Mouse (Mus musculus): ENCODE measurements around the gene Gm3285.

DNA sequence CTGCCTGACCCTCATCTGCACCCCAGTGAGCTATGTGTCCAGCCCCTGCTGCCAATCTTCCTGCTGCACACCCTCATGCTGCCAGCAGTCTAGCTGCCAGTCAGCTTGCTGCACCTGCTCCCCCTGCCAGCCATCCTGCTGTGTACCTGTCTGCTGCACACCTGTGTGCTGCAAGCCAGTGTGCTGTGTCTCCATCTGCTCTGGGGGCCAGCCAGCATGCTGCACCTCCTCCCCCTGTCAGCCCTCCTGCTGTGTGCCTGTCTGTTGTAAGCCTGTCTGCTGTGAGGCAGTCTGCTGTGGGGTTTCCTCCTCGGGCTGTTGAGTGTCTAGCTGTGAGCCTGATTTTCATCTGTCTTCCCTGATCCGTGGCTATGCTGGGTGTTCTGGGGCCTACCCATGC is 14.8 kb upstream of the Gm3285 start:
- no peak for TF ChIP-seq GATA1 (IDR thresholded peaks at IDR 0.05; ENCODE audit: borderline replicate concordance, low read length)
- no peak for TF ChIP-seq FLI1 (IDR thresholded peaks at IDR 0.05; ENCODE audit: low read length)

All from megakaryocyte, embryonic 14.5 days (primary cell).